Mouse (Mus musculus) forebrain, postnatal 0 days (tissue): ENCODE measurements around the gene Mars. TPM values are rescaled to one million over a fixed set of nuclear protein-coding genes. Genes with fewer than 3 reads are reported as not detected.
"Not testable (repeated sequence)": the region's sequence is repeated elsewhere in the genome, so short reads cannot be mapped to it uniquely, and the experiment has no call there.

Source experiments
- ATAC-seq: fragments of 200-750 bp; cut with Nextera tagmentation; 2 replicates; pipeline ENCODE4 v1.8.0; 2017; ENCODE audit warnings: mild to moderate bottlenecking, moderate library complexity
- DNase-seq: peaks from one replicate; pipeline ENCODE4 v3.0.0-alpha.2; 2015
- H3K27ac ChIP-seq: fragments of 300-500 bp; sonication (generic); 2 replicates; pipeline ENCODE4 v1.5.1; 2014; ENCODE audit warnings: low read depth, mild to moderate bottlenecking, antibody characterized with exemption, low read length, moderate library complexity, mixed read lengths
- H3K27me3 ChIP-seq: fragments of 300-500 bp; sonication (generic); 2 replicates; pipeline ENCODE4 v1.6.1; 2014; ENCODE audit warnings: mild to moderate bottlenecking, low read length, mixed read lengths; ENCODE audit not compliant: insufficient read depth
- H3K36me3 ChIP-seq: fragments of 300-500 bp; sonication (generic); 2 replicates; pipeline ENCODE4 v1.6.1; 2014; ENCODE audit warnings: mild to moderate bottlenecking, moderate library complexity; ENCODE audit not compliant: insufficient read depth
- H3K4me1 ChIP-seq: fragments of 300-500 bp; sonication (generic); 2 replicates; pipeline ENCODE4 v1.6.1; 2014; ENCODE audit warnings: antibody characterized with exemption; ENCODE audit not compliant: insufficient read depth
- H3K4me2 ChIP-seq: fragments of 300-500 bp; sonication (generic); 2 replicates; pipeline ENCODE4 v1.6.1; 2014; ENCODE audit warnings: low read depth, mild to moderate bottlenecking, moderate library complexity
- H3K4me3 ChIP-seq: fragments of 300-500 bp; sonication (generic); 2 replicates; pipeline ENCODE4 v1.5.1; 2014; ENCODE audit warnings: low read depth, low read length, mixed read lengths
- H3K9ac ChIP-seq: fragments of 300-500 bp; sonication (generic); 2 replicates; pipeline ENCODE4 v1.6.1; 2014; ENCODE audit warnings: mild to moderate bottlenecking
- H3K9me3 ChIP-seq: fragments of 300-500 bp; sonication (generic); 2 replicates; pipeline ENCODE4 v1.6.1; 2016; ENCODE audit warnings: low read length
- CTCF ChIP-seq: sonication (generic); IDR thresholded peaks from 2 replicates; pipeline ENCODE4 v1.5.1; 2016; ENCODE audit warnings: antibody characterized with exemption, control low read depth, low read depth
- WGBS: fragments of 180-500 bp; shearing (Covaris S2); extraction: QIAGEN DNeasy Blood & Tissue Kit; methylation state at CpG from one replicate; pipeline ENCODE4 v1.1.7; 2014; 5-methylcytosine and 5-hydroxymethylcytosine counted together
- polyA plus RNA-seq: library from polyadenylated mRNA; unstranded; fragments of >200 nt; fragmentation: Nextera tagmentation; extraction: Ambion mirVana; gene quantifications from 2 replicates; pipeline ENCODE4 v1.2.1, GENCODE M21; 2015
- total RNA-seq: library from RNA; depleted of rRNA; stranded (reverse); fragments of >200 nt; gene quantifications from 2 replicates; pipeline ENCODE4 v1.2.3, GENCODE M21; 2014

The Mars gene
- total and polyA plus RNA-seq, 2 experiments from 2014 or later = 94.4 to 98.6 TPM

DNA sequence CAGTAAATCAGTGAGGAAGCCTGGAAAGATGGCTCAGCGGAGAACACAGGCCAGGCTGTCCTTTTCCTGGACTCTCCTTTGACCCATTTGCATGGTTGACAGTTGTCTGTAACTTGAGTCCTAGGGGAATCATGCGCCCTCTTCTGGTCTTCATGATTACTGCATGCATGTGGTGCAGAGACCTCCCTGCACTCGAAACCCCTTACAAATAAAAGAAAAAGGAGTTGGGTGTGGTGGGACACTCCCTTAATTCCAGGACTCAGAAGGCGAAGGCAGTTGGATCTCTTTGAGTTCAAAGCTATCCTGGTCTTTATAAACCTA, 730 bp upstream of the Mars start:
- WGBS = 0% methylated on average over 4 of the region's 4 CpGs
- H3K9me3 ChIP-seq = no peaks in the 10 kb centered on the region
- peaks cover 6% of the 10 kb centered on the region; the same call in 1 of the 2 replicates for H3K4me1 ChIP-seq
- H3K27me3 ChIP-seq = no peaks in the 10 kb centered on the region
- peaks cover 17% of the 10 kb centered on the region for H3K36me3 ChIP-seq
- peak overlapping the region; percentile 68 for H3K9ac ChIP-seq
- DNase-seq = peak; percentile 88
- H3K27ac ChIP-seq = peak overlapping the region; percentile 64
- peak; percentile 49; the same call in 1 of the 2 replicates for ATAC-seq
- H3K4me3 ChIP-seq = peak overlapping the region; percentile 84
- H3K4me2 ChIP-seq = peak overlapping the region; percentile 72
- TF ChIP-seq CTCF = peak; percentile 86

DNA sequence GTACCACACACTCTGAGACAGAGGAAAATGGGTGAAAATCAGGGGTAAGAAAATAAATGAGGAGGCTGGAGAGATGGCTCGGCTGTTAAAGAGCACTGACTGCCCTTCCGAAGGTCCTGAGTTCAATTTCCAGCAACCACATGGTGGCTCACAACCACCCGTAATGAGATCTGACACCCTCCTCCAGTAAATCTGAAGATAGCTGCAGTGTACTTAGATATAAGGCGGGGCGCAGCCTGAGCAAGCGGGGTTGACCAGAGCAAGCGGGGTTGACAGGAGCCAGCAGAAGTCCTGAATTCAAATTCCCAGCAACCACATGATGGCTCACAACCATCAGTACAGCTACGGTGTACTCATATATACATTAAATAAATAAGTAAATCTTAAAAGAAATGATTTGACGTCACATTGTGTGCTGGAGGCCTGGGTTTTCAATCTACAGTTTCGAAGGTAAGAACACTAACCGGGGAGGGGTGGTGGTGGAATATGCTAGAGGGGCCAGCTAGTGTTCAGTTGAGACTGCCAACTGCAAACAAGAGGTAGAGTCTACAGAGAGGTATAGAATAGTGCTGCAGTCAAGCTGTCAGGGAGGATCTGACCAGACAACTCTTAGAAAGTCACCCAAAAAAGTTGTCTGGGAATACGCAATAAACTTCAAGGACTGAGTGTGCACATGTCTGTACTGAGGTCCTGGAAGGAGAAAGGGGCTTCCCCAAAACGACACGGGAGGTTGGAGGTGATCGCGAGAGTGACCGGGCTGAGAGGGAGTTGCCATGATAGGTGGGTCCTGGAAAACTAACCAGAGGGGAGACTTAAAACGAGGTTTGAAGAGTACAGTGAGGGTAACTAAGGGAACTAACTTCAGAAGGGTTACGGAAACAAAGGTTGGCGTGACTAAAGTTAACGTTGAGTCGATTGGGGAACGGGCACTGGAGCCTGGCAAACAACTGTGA, 787 bp downstream of the Mars start:
- peaks cover 31% of the 10 kb centered on the region for H3K36me3 ChIP-seq
- no peaks in the 10 kb centered on the region for H3K27me3 ChIP-seq
- DNase-seq (no peak), ATAC-seq (peak; percentile 54)
- no peak for TF ChIP-seq CTCF
- peak overlapping the region; percentile 64 for H3K27ac ChIP-seq
- peak overlapping the region; percentile 68 for H3K9ac ChIP-seq
- H3K4me3 ChIP-seq = peak overlapping the region; percentile 84
- 38% methylated on average over 23 of the region's 23 CpGs for WGBS
- H3K4me2 ChIP-seq = peak overlapping the region; percentile 72
- H3K9me3 ChIP-seq = no peaks in the 10 kb centered on the region
- H3K4me1 ChIP-seq = peaks cover 6% of the 10 kb centered on the region; the same call in 1 of the 2 replicates

DNA sequence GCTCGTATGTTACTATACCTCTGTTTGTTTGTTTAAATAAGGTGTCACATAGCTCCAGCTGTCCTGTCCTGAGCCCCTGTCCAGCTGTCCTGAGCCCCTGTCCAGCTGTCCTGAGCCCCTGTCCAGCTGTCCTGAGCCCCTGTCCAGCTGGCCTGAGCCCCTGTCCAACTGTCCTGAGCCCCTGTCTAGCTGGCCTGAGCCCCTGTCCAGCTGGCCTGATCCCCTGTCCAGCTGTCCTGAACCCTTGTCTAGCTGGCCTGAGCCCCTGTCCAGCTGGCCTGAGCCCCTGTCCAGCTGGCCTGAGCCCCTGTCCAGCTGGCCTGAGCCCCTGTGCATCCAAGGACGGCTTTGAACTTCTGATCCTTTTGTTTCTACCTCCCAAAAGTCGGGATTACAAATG, 2.4 kb downstream of the Mars start:
- WGBS = 87% methylated on average over 3 of the region's 3 CpGs
- H3K27me3 ChIP-seq, H3K9me3 ChIP-seq, H3K4me2 ChIP-seq, H3K4me3 ChIP-seq, ATAC-seq, H3K9ac ChIP-seq, H3K27ac ChIP-seq, H3K4me1 ChIP-seq, DNase-seq: not testable (repeated sequence)
- H3K36me3 ChIP-seq = peaks cover 47% of the 10 kb centered on the region

DNA sequence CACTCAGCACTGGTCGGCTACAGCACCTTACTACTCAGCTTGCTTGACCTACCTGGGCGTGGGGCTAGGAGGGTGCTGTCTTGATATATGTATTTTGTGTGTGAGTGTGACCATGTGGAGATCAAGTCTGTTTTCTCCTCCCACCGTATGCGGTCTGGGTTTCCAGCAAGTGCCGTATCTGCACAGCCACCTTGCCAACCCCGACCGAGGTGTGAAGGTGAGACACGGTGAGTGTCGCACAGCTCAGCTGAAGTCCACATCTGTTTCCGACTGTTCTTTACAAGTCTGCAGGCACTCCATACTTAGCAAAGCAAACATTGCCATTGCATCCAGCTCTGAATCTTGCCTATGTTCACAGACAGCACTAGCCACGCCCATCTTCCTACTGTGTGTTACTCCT, 8.4 kb downstream of the Mars start:
- Histone ChIP-seq H3K9me3 (no peaks in the 10 kb centered on the region), H3K4me1 (no peaks in the 10 kb centered on the region), H3K27me3 (no peaks in the 10 kb centered on the region), H3K27ac (no peak overlapping the region), H3K9ac (no peak overlapping the region), H3K4me3 (no peak overlapping the region), H3K36me3 (peaks cover 85% of the 10 kb centered on the region), H3K4me2 (no peak overlapping the region)
- ATAC-seq (no peak), DNase-seq (no peak)
- WGBS = 94% methylated on average over 11 of the region's 11 CpGs
- no peak for TF ChIP-seq CTCF

DNA sequence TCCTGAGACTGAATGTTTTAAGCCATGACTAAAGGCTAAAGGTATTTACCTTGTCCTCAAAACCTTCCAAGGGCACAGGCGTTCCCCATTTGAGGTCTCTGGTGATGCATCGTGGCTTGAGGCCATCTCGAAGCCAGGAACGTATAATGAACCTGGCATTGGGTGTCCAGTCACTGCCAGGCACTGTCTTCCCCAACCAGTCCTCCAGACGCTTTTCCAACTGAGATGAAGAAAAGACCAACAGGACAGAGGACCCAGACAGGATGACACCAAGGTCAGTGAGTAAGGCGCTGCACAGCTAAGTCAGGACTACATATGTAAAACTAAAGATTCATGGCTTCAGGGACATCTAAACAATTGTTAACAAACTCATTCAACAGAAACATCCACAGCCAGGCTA, 11.2 kb downstream of the Mars start:
- H3K4me3 ChIP-seq = no peak overlapping the region
- 95% methylated on average over 6 of the region's 6 CpGs for WGBS
- peaks cover 85% of the 10 kb centered on the region for H3K36me3 ChIP-seq
- DNase-seq (no peak), ATAC-seq (no peak)
- H3K27ac ChIP-seq = no peak overlapping the region
- no peaks in the 10 kb centered on the region for H3K4me1 ChIP-seq
- H3K4me2 ChIP-seq = no peak overlapping the region
- no peaks in the 10 kb centered on the region for H3K27me3 ChIP-seq
- TF ChIP-seq CTCF = no peak
- H3K9ac ChIP-seq = no peak overlapping the region
- H3K9me3 ChIP-seq = no peaks in the 10 kb centered on the region

DNA sequence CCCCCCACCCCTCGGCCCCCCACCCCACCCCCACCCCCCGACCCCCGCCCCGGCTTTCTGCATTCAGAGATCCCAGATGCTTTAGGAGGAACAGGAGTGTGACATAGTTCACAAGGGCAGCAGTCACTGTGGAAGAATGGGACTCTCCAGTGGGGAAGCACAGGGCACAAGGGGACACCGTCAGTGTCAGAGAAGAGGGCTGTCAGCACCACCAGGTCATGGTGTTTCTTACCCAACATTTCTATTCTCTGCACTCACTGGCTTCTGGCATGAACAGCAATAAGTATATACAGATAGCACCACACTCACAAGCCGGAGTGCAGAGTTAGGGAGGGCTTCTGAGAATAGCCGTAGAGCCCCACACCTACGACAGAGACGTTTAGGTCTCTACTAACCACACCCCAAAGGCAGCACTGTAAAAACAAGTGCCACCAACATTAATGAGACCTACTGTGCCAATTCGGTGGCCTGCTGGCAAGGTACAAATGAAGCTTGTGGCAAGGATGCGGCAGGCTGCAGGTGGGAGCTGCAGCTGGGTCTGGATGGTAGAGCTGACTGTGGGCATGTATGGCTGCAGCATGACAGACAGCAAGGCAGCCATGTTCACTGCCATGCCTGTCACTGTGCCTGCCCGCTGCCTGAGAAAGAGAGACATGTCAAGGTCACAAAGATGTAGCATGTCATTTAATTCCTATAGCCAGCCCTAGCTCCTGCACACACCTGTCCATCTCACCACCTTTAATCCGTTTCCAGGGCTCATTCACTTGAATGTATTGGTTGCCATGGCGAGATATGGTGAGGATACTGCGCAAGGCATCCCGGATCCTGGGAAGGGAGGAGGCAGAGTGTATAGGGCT, 14.3 kb downstream of the Mars start:
- TF ChIP-seq CTCF = no peak
- Histone ChIP-seq H3K27me3 (no peaks in the 10 kb centered on the region), H3K4me1 (no peaks in the 10 kb centered on the region; the same call in 1 of the 2 replicates), H3K27ac (0 out of 2 replicates have a peak overlapping the region, but pooled peaks have one; percentile 21), H3K9ac (no peak overlapping the region), H3K4me2 (no peak overlapping the region), H3K9me3 (no peaks in the 10 kb centered on the region), H3K36me3 (peaks cover 71% of the 10 kb centered on the region), H3K4me3 (no peak overlapping the region)
- no peak for DNase-seq
- 91% methylated on average over 16 of the region's 16 CpGs for WGBS
- no peak for ATAC-seq
